Mouse (Mus musculus): ENCODE results near the gene Suv39h2. TPM values are rescaled to one million over a fixed set of nuclear protein-coding genes. Genes with fewer than 3 reads are reported as not detected.

Gene Suv39h2
- polyA plus RNA-seq, 1 experiment from 2014 or later = 13.3 TPM

DNA sequence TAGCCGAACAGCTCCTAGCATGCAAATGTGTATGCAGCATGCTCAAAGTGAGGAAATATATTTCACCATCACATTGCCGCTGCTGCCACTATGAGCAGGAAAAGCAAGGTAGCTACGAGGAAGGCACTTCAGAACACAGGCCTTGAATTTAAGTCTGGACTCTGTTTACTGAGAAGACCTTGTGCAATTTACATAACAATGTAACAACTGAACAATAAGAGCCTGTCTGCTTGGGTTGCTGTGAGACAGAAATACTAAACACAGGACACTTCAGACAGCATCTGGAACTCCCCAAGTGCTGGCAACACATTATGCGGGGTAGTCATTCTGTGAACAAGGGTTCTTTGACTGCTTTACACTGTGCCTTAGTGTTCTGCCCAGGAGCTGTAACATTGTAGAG, 54.7 kb downstream of the Suv39h2 start:
- Histone ChIP-seq H3K4me2 (no peak overlapping the region), H3K4me3 (no peak overlapping the region), H3K27ac (no peak overlapping the region), H3K4me1 (peaks cover 25% of the 10 kb centered on the region), H3K9ac (no peak overlapping the region), H3K9me3 (replicated peaks) (no peaks in the 10 kb centered on the region), H3K36me3 (no peaks in the 10 kb centered on the region), H3K27me3 (replicated peaks) (peaks cover 23% of the 10 kb centered on the region)
- ATAC-seq = no peak
- 80% methylated on average over 4 of the region's 4 CpGs for WGBS (ENCODE audit: insufficient replicate concordance)

DNA sequence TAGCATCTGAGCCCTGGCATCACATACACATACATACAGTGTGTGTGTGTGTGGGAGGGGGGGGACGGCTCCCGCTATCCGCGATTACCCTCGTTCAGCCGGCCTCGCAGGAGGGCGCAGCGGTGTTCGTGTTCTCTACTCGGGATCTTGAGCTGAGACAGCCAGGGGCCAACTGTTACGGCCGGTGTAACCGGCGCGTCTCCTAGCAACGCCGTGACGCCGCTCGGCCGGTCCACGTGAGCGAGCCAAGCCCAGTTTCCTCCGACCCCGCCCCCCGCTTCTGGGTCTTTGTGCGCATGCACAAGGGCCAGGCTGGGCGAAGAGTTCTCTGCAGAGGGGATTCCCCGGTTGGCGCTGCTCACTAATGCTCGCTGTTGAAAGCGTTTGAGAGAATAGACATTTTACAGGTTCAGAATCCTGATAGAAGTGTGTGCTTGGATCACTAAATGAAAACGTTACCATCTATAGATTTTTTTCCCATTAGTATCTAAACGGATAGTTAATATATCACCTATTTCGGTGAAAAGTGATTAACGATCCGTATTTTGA, 55.9 kb downstream of the Suv39h2 start:
- peak overlapping the region; percentile 84 for H3K4me2 ChIP-seq
- no peaks in the 10 kb centered on the region for H3K36me3 ChIP-seq
- H3K4me1 ChIP-seq = peaks cover 18% of the 10 kb centered on the region
- H3K27me3 ChIP-seq (replicated peaks) = peaks cover 23% of the 10 kb centered on the region
- H3K9ac ChIP-seq = peak overlapping the region; percentile 32; the same call in 1 of the 2 replicates
- H3K27ac ChIP-seq = no peak overlapping the region
- H3K4me3 ChIP-seq = peak overlapping the region; percentile 60
- peak; percentile 86 for ATAC-seq
- no peaks in the 10 kb centered on the region for H3K9me3 ChIP-seq (replicated peaks)
- 2% methylated on average over 38 of the region's 38 CpGs for WGBS (ENCODE audit: insufficient replicate concordance)

DNA sequence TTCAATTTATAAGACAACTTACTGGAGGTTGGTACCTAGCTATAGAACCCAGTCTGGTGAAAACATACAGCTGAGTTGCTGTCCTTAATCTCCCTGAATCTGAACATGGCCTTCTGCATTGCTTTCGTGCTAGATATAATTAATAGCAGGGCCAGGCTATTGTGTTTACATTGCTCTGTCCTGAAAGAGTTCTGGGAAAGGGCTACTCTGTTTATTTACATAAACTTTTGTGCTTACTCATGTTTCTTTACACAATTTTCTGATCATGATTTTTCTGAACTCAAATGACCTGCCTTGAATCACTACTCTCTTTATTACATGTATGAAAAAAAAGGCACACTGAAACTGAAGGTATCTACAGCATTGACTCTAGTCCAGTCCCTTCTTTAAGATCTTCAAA, 59.2 kb downstream of the Suv39h2 start:
- 59% methylated on average over 1 of the region's 1 CpGs for WGBS (ENCODE audit: insufficient replicate concordance)
- Histone ChIP-seq H3K4me1 (peaks cover 12% of the 10 kb centered on the region), H3K9ac (no peak overlapping the region), H3K9me3 (replicated peaks) (no peaks in the 10 kb centered on the region), H3K27ac (no peak overlapping the region), H3K4me3 (no peak overlapping the region), H3K36me3 (no peaks in the 10 kb centered on the region), H3K4me2 (no peak overlapping the region), H3K27me3 (replicated peaks) (peaks cover 23% of the 10 kb centered on the region)
- no peak for ATAC-seq

DNA sequence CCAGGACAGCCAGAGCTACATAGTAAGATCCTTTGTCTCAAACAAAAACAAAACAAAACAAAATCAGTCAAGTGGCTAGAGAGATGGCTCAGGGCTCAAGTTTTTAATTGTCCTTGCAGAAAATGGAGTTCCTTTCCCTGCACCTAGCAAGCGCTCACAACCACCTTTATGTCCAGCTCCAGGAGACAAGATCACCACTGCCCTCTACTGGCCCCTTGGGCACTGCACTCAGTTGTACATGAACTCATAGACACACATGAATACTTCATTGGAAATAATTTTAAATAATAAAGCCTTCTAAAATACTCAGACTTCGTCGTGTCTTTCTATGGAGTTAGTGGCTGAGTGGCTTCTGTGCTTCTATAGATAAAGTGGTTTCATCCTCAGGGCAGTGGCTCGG, 60.6 kb downstream of the Suv39h2 start:
- no peak for ATAC-seq
- Histone ChIP-seq H3K4me1 (peaks cover 10% of the 10 kb centered on the region), H3K36me3 (no peaks in the 10 kb centered on the region), H3K4me2 (no peak overlapping the region), H3K4me3 (no peak overlapping the region), H3K27ac (no peak overlapping the region), H3K9ac (no peak overlapping the region), H3K9me3 (replicated peaks) (no peaks in the 10 kb centered on the region), H3K27me3 (replicated peaks) (peaks cover 23% of the 10 kb centered on the region)
- 29% methylated on average over 4 of the region's 4 CpGs for WGBS (ENCODE audit: insufficient replicate concordance)

DNA sequence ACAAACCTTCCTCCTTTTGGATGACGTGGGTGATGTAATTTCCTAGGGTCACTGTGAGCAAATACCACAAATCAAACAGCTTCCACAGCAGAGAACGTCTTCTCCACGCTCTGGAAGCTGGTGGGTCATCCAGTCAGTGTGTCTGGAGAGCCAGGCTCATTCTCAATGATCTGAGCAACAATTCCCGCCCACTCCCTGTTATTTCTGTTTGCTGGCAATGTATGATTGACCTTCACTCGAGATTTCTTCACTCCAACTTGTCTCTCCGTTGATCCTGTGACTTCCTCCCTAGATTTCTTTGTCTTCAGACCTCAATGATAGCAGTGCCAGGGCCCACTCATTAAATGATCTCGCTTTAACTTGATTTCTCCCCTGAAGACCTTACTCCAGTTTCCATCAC, 67.1 kb downstream of the Suv39h2 start:
- Histone ChIP-seq H3K4me1 (no peaks in the 10 kb centered on the region), H3K9ac (no peak overlapping the region), H3K4me2 (no peak overlapping the region), H3K4me3 (no peak overlapping the region), H3K9me3 (replicated peaks) (no peaks in the 10 kb centered on the region), H3K27me3 (replicated peaks) (no peaks in the 10 kb centered on the region), H3K27ac (no peak overlapping the region), H3K36me3 (no peaks in the 10 kb centered on the region)
- ATAC-seq = no peak
- WGBS (ENCODE audit: insufficient replicate concordance) = 46% methylated on average over 7 of the region's 7 CpGs

DNA sequence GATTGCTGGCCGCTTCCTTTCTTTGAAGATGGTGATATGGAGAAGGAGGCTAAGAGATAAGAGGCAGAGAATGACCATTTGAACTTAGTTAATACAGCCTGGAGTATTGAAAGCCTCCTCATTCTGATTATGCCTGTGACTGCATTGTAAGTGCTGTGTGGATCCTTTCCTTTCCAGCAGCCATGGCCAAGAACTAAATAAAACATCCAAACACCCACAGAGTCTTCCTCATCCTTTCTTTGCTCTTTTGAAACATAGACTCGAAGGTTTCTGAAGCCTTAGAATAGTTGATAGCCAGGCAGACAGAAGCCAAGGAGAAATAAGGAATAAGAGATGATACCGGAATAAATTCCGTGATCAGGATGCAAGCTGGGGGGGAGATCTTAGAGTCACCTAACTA, 68.8 kb downstream of the Suv39h2 start:
- WGBS (ENCODE audit: insufficient replicate concordance) = 65% methylated on average over 4 of the region's 4 CpGs
- ATAC-seq = no peak
- Histone ChIP-seq H3K4me2 (no peak overlapping the region), H3K4me3 (no peak overlapping the region), H3K9ac (no peak overlapping the region), H3K4me1 (no peaks in the 10 kb centered on the region), H3K27me3 (replicated peaks) (no peaks in the 10 kb centered on the region), H3K27ac (no peak overlapping the region), H3K9me3 (replicated peaks) (no peaks in the 10 kb centered on the region), H3K36me3 (no peaks in the 10 kb centered on the region)

Other genes with a start within 250 kb of the Suv39h2 start
- gene Nmt2, start 190.8 kb downstream of the Suv39h2 start, polyA plus RNA-seq (2016; fragmentation: Nextera tagmentation; extraction: Ambion mirVana) = 21.7 and 21.8 TPM in 2 replicates
- 19.7 TPM in 2 replicates for gene Rpp38, start 142.4 kb downstream of the Suv39h2 start, polyA plus RNA-seq (2016; fragmentation: Nextera tagmentation; extraction: Ambion mirVana)
- 0.37 and 0.93 TPM in 2 replicates for gene Acbd7, start 138.9 kb downstream of the Suv39h2 start, polyA plus RNA-seq (2016; fragmentation: Nextera tagmentation; extraction: Ambion mirVana)
- gene Olah, start 77.8 kb downstream of the Suv39h2 start, polyA plus RNA-seq (2016; fragmentation: Nextera tagmentation; extraction: Ambion mirVana) = not detected in 2 replicates
- gene Meig1, start 52.4 kb downstream of the Suv39h2 start, polyA plus RNA-seq (2016; fragmentation: Nextera tagmentation; extraction: Ambion mirVana) = 0.23 TPM in 1 of 2 replicates, not detected in the other
- 5.9 and 6.8 TPM in 2 replicates for gene Dclre1c, start 50.9 kb downstream of the Suv39h2 start, polyA plus RNA-seq (2016; fragmentation: Nextera tagmentation; extraction: Ambion mirVana)
- gene Gm45902, start 37.8 kb upstream of the Suv39h2 start, polyA plus RNA-seq (2016; fragmentation: Nextera tagmentation; extraction: Ambion mirVana) = 3.2 and 3.5 TPM in 2 replicates
- gene Hspa14, start 37.8 kb upstream of the Suv39h2 start, polyA plus RNA-seq (2016; fragmentation: Nextera tagmentation; extraction: Ambion mirVana) = 107 and 109 TPM in 2 replicates
- 0.11 and 0.24 TPM in 2 replicates for gene Cdnf, start 38.0 kb upstream of the Suv39h2 start, polyA plus RNA-seq (2016; fragmentation: Nextera tagmentation; extraction: Ambion mirVana)
- 22.0 and 24.0 TPM in 2 replicates for gene Fam107b, start 95.5 kb upstream of the Suv39h2 start, polyA plus RNA-seq (2016; fragmentation: Nextera tagmentation; extraction: Ambion mirVana)